Mouse (Mus musculus) activated CD4-positive, CD25-positive, alpha-beta regulatory T cell, adult 4 months (primary cell): Measurements from ENCODE around the gene Zfp385c. TPM values are rescaled to one million over a fixed set of nuclear protein-coding genes. Genes with fewer than 3 reads are reported as not detected.
"Not testable (repeated sequence)": the region's sequence is repeated elsewhere in the genome, so short reads cannot be mapped to it uniquely, and the experiment has no call there.

ENCODE experiments used
- ATAC-seq: one replicate; pipeline ENCODE4 v1.8.0; 2017
- polyA plus RNA-seq, 2 experiments: library from polyadenylated mRNA; unstranded; fragments of 100-300 nt; shearing (Covaris generic); gene quantifications; one replicate each; pipeline ENCODE4 v1.2.1; 2017

Zfp385c gene
- polyA plus RNA-seq, 2 experiments from 2014 or later, result 0.17 TPM; not detected in 1

DNA sequence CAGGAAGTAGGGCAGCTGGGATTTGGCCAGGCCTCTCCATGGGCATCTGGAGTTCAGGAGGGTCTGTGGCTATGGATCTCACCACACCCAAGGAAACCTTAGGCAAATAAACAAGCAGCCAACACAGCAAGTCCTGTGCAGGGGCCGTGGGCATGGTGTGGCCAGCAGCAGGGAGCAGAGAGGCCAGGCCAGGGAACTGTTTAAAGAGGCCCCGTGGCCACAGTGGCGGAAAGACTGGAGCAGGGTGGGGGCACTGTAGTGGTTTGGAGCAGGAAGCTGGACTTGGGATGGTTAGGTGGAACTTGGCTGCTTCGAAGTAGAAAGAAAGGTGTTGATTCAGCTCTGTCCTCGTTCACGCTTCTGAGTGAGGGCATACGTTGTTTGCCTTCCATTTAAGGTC, 5.0 kb downstream of the Zfp385c start:
- no peak for ATAC-seq

DNA sequence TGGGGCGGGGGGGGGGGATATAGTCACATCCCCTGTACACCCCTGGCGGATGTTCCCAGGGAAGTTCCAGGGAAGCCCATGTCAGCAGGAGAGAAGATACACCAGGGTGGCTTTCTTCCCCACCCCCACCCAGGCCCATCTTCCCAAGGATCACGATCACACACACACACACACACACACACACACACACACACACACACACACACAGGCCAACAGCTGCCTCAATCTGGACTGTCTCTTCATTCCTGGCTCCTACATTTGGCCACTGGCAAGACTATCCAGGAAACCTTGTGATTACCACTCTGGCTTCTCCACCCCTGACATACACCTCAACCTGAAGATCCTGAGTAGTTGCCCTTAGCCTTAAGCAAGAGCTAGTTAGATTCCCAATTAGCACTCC, 6.9 kb downstream of the Zfp385c start:
- ATAC-seq, result no peak

DNA sequence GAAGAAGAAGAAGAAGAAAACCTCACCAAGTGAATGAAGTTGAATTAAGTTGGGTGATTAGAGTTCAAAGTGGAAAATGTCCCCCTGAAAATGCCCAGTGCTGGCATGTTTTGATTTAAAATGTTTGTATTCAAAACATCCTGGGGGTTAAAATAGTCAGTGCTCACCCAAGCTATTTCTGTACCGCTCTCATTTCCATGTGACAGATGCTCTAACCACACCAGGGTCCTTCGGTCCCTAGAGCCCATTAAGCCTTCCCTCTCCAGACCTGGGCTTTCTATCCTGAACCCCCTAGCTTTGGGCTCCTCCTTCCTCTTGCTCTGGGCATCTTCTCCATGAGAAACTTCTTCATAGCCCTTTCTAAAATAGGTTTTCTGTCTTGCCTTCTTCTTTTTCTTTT, 8.2 kb downstream of the Zfp385c start:
- no peak for ATAC-seq

DNA sequence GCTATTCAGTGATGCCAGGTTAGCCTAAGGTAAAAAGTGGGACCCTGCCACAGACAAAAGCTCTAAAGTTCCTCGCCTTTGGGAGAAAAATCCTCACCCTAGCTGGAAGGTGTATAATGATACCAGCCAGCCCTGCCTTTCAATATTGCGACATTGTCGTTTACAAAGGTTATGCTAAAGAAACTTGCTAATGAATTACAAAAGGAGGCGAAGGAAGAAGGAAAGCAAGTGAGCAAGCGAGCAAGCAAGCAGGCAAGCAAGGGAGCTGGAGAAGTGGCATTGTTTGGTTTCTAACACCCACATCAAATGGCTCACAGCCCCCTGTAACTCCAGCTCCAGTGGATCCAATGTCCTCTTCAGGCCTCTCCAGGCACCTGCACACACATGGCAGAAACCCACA, 9.7 kb downstream of the Zfp385c start:
- ATAC-seq, result no peak

DNA sequence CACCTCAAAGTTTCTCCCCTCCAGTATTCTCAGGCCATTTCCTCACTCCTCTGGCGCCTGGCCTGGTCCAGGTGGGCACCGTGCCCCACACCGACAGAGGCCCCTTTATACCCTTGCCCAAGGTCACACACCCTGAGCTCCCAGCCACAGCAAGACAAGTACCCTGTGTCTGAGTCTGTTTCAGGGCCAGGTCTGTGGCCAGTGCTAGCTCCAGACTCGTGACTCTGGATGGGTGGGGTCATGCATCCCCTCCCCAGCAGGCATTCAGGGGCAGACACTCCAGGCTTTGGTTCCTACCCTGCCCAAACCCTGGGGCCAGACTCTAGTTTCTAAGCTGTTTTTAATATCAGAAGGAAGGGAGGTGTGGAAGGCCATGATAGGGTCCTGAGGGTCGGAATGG, 10.4 kb downstream of the Zfp385c start:
- ATAC-seq, result no peak

DNA sequence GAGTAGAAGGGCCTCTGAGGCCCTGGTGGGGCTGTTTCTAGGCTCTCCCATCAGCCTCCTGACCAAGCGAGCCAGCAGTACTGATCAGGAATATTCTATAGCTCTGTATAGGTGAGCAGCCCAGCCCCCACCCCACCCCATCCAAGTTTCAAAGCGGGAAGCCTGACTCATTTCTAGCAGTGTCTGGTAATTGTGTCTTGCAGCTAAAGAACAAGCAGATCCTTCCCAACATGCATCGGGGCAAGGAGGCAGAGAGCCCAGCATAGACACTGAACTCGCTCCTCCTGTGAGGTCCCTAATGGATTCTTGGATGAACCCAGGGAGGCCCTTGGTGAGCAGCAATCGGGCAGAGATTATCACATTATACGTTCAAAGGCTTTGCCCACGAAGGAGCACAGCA, 14.4 kb downstream of the Zfp385c start:
- no peak for ATAC-seq

DNA sequence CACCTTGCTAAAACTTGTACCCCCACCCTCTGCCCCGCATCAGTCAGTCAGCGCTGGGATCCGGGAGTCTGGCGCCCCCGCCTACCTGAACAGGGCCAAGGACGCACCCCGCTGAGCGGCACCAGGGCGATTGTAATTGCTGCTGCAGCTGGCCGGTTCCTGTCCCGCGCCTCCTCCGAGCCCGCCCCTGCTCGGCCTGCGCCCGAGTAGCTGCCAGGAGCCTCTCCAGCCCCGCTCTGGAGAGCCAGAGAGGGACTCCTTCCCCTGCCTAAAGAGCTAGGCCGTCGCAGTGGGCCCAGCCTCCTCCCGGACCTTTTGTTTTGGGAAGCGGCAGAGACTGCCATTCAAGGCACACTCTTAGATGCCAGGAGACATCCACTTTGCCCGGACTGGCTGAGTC, 19.1 kb downstream of the Zfp385c start:
- no peak for ATAC-seq

DNA sequence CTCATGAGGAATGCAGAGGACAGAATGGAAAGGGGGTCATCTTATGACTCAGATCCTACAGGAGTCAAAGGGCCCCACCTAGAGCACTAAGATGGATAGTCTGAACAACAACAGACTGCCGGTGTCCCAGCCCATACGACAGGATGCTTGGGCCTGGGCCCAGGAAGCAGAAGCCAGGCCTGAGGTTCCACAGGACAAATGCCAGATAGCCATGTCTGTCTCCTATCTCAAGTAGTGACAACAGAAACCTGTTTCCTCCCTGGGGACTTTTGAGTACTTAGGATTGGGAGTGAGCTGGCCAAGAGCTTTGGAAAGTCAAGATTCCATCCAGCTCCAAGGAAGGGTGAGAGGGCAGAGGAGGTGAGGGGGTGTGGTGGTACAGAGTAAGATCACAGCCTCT, 20.3 kb downstream of the Zfp385c start:
- no peak for ATAC-seq

DNA sequence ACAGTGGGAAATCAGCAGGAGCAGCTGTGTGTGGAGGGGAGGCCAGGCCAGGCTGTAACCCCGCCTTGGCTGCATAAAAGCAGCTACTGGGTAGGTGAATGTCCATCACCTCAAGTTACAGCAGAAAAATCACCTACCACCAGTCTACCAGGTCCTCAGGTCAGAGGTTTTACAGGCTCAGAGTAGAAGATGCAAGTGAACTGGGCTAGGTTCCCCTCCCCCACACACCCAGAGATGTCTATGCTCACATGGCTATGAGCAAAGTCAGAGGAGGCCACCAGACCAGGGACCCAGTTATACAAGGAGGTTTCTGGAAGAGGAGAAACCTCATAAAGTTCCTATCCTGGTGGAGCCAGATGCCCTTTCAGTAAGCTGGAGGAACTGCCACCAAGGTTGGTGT, 21.2 kb downstream of the Zfp385c start:
- ATAC-seq, result no peak

DNA sequence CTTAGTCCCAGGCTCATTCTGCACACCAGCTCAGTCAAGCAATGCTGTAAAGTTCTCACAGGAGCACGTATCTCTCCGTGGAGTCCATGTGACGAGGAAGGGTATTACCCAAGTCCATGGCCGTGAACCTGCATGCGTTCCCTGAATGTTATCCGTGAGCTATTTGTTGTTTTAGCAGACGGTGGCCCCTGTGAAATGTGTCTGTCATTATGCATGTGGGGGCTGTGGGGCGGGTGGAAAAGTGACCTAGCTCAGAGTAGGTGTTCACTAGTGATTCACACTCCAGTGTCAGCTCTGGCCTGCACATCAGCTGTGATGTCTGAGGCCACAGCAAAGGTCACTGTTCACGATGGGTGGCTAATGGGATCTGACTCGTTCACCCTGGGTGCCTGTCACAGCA, 32.4 kb downstream of the Zfp385c start:
- no peak for ATAC-seq

DNA sequence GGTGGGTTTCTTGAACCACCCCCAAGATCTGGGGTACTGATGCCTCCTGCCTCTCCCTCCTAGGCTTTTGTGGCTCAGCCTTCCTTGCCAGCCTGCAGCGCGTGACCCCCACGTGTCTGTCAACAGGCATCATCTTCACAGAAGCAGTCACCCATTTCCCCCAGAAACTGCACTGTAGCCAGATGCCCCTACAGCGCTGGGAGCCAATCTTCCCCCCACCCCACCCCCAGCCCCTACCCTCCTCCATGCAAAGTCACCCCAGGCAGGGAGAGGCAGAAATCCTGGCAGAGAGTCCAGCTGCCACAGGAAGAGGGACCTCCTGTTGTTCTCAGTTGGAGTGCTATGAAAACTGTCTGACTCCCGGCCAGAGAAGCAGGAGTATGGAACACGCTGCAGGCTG, 35.8 kb downstream of the Zfp385c start:
- no peak for ATAC-seq

DNA sequence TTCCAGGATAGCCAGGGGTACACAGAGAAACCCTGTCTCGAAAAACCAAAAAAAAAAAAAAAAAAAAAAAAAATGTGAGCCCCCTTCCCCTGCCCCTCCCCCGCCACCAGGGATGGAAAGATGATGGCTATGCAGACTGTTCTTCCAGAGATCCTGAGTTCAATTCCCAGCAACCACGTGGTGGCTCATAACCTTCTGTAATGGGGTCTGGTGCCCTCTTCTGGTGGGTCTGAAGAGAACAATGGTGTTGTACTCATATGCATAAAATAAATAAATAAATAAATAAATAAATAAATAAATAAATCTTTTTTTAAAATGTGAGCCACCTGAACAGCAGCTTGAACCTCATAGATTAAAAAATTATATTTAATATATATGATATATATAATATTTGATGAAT, 36.7 kb downstream of the Zfp385c start:
- not testable (repeated sequence) for ATAC-seq

DNA sequence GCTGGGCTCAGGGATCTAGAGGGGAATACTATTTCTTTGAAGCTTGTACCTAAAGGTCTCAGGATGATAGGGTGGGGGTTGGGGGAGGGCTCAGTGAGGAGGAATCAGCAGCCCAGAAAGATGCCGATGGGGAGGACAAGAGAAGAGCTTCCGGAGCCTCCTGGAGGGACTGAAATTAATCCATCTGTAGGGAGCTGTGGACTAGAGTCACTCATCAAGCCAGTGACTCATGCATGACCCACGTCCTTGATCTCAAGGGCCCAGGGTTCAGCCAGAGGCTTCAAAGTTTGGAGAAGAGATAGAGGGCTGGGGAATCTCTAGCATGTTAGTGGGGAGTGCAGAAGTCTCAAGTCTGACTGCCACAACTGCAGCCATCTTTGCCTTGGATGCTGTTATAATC, 40.5 kb downstream of the Zfp385c start:
- no peak for ATAC-seq

DNA sequence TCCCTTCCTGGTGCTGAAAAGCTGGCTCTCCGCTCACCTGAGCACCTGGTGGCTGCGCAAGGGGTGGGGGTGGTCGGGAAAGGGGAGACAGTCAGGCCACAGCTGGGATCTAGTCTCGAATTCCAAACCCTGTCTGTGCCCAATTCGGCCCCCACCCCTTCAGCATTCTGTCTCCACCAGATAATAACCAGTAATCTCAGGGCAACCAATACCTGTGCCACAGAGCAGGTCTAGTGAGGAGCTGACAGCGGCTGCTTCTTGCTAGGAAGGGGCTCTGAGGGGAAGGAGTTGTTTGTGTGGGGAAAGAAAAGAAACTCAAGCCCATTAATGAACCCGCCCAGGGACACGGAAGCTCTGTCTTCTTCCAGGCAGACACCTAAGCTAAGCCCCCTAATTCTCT, 41.0 kb downstream of the Zfp385c start:
- no peak for ATAC-seq

DNA sequence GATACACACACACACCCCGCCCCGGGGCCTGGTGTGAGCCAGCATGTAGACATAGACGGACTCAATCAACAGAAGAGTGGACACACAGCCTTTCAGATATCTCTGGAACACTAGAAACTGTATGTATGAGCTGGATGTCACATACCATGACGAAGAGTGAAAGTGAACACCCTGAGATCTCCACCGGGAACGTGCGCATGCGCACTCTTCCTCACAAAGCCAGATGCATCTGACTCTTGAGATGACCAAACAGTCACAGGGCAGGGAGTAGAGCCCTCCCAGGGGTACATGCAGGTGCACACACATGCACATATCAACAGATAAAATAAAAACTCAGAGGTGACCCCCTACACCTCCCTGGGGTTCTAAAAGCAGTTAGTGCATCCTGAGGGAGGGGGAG, 43.9 kb downstream of the Zfp385c start:
- ATAC-seq, result no peak

DNA sequence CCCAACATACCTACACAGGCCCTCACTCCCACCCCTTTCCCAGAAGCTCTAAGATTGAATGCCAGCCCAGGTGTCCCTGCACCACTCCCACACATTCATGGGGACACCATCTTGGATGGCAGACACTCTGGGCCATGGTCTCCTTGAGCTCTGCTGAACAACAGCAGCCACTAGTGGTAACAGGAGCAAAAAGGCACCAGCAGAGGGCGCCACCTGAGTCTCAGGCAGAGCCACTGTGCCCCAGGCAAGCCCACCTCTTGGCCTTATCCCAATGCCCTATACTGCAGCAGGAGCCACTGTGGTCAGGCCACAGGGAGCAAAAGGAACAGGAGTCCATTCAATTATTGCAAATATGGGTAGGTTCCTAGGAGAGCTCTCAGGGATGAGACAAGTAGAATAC, 46.0 kb downstream of the Zfp385c start:
- ATAC-seq, result no peak

DNA sequence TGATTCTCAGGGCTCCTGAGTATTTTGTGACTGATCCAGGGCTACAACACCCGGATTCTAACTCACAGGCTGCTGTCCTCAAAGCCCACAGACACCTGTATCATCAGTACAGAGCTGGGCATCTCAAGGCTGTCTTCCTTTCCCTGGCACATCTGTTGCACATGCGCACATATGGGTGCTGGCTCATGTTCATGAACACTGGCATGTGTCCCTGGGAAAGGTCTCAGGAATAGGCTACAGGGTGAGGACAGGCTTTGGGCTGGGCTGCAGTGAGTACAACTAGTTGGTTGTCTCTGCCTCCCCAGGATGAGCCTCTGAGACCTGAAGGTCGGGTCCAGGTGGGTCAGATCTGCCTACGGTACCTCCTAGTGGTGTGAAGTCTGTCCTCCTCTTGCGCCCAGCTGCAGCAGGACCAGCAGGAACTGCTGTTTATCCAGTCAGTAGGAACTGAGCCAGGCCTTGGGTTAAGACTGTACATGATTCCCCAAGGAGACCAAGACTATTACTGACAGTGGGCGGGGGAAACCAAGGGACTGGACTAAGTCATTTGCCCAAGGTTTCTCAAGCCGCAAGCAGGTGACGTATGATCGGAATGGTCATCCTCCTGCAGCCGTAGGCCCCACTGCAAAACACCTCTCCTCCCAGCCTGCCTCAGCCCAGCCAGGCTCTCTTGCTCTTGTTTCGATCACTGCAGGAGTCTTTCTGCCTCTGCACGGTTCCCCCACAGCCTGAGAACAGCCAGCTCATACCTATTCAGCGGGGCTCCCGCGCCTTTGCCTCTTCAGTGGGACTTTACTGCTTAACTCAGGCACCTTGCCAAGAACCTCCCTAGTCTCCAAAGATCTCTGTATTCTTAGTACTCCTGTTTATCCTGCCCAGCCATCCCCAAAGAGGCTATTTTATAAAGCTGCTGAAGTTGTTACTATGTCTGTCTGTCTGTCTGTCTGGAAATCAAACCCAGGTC, 48.4 kb downstream of the Zfp385c start:
- ATAC-seq, result no peak

DNA sequence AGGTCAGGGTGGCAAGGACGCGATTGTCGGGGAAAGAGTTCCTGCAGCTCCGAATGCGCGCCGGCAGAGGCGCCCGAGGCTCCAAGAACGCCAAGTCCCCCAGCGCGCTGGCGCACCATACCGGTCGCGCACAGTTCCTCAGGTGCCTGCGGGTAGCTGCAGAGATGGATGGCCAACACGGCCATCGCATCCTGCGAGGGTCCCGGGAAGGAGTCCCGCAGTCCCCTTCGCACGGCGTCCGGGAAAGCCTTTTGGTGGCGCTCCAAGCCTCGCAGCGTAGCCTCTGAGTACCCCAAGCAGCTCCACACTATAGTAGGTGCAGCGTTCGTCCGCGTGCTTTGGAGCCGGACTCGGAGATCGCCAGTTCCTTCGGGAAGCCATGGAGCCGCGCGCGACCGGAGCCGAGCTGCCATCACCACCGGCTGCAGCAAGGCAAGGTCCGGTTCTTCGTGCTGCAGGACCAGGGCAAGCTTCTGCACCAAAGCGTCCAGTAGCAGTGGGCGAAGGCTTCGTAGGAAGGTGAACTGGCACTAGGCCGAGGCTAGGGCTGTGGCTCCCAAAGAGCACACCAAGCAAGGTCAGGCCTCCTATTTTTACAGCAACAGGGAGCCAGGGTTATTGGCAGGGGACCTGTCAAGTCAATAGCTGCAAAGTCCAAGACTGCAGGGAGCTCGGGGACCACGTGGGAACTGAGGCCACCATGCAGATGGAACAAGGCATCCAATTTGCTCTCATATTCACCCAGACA, 51.9 kb downstream of the Zfp385c start:
- ATAC-seq, result no peak

DNA sequence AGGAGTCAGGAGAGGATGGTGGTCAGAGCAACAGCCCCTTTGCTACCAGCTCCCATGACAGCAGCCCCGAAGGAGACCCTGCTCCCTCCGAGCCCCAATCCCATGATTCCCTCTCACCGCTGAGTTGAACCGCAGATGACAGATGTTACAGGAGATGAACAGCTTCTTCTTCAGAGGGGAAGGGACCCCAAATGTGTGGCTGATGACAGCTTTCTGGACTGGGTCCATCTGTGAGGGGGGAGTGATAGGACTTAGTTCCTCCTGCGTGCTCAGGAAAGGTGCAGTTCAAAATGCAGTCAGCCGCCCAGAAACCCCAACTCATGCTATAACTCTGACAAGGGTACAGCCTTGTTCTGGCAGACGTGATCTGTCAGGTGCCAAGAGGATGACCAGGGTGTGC, 57.7 kb downstream of the Zfp385c start:
- no peak for ATAC-seq

DNA sequence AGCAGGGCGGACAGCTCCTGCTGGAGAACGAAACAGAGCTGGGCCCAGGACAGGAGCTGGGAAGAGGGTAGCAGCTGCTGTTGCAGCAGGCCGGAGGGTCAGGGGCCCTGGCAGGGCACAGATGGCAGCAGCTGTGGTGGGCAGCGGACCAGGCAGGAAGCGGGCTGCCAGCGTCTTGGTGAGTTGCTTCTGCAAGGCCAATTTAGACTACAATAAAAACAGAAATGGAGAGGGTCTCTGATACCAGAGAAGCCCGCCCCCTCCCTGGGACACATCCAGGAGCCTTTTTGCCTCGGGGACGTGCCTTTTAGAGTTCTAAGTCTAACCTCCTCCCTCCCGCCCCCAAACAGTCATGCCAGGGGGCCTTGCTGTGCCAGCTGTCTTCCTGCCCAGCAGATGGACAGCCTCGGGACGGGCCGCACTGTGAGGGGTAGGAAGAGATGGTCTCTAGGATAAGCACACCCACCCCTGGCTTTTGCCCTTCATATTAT, 63.3 kb downstream of the Zfp385c start:
- no peak for ATAC-seq

DNA sequence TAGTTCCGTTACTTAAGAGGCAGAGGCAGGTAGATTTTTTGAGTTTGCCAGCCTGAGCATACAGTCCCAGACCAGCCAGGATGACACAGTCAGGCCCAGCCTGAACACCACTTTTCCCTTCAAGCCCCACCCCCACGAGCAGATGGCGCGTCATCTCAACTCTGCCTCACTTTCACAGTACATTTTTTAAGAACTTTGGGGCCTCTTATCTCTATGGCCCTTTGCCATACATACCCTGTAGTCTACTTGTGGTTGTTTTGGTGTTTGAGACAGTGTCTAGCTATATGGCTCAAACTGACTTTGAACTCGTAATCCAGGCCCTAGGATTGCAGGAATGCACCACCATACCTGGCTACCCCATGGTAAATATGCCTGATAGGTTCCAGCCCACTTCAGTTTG, 64.2 kb downstream of the Zfp385c start:
- no peak for ATAC-seq

DNA sequence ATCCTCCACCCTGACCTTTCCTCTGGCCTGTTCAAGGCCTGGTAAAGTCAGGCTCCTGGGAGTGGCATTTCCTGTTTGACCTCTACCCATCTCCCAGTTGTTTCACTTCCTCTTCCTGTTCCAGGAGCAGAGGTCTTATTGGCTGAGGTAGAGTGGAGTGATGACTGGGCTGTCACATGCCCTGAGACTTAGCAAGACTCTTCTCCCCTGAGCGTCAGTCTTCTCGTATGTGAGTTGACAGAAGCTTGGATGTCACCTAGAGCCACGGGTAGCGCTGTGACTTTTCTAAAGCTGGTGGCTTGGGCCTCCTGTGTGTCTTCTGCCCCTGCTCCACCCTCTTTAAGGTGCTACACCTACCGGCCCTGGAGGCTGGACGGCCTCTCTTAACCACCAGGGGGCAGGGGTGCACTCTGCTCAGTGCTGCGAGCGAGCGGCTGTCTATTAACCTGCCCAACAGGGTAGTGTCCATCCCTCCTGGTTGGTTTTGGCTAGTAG, 65.5 kb downstream of the Zfp385c start:
- peak; percentile 55 for ATAC-seq
